Mouse (Mus musculus) B cell, adult (primary cell): ENCODE results near the gene Gm11037. TPM values are rescaled to one million over a fixed set of nuclear protein-coding genes. Genes with fewer than 3 reads are reported as not detected.

Experiments
- total RNA-seq: library from RNA; stranded (reverse); gene quantifications from 4 replicates; pipeline ENCODE4 v1.2.4, GENCODE M21; 2023; ENCODE audit not compliant: inconsistent age

Gm11037 gene
- not detected in 4 replicates for total RNA-seq

DNA sequence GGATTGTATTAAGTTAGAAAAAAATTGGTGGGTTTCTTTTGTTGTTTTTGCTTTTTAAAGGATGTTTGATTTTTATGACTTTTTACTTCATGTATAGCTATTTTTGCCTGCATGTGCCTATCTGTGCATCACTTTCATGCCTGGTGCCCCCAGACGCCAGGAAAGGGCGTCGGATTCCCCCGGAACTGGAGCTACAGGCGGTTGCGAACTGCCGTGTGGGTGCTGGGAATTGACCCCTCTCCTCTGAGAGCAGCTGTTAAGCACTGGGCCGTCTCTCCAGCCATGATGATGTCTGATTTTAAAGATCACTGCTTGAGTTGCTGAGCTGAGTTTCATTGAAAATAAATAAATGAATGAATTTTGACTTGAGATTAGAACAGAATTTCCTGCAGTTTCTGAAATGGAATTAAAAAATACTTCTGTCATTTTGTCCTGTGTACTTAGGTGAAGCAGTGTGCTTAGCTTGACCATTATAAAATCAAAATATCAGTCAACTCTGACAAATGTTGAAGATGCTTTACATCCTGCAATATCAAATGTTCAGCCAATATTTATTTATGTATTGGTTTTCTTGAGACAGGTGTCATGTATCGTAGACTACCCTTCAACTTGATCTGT is at the start of gene Gm11037:
TSS of gene Gm11037 (plus strand) at position 568 of the 618 bp plus-strand sequence.

GRCm38 (mm10) chr2:131086667-131087390 is 46.5 kb upstream of the Gm11037 start, which contains the start of gene Siglec1:
TSS of gene Siglec1 (minus strand) at chr2:131086765.

DNA sequence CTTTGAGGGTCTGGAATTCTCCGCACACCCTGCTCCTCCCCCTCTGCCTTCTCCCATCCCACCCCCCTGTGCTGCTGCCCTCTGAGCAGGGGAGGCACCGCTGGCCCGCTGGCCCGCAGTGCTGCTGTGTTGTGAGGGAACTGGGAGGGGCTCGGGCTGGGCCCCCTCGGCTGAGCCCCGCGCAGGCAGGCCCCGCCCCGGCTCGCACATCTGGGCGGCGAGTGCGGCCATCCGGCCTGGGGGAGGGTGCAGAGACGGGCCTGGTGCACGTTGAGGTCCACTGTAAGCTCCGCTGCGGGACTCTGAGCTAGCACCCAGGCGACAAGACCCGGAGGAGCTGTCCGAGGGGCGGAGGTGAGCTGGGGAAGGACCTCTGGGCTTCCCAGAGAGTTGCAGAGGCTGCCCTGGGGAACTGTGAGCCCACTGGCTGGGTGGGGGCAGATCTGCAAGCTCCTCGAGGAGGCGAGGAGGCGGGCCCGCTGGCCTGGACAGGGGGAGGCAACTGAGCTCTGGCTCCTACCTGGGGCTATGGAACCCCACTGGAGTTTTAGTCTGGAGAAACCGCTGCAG is 6.1 kb upstream of the Gm11037 start, which contains the start of gene Hspa12b:
TSS of gene Hspa12b (plus strand) at position 120 of the 570 bp plus-strand sequence.

DNA sequence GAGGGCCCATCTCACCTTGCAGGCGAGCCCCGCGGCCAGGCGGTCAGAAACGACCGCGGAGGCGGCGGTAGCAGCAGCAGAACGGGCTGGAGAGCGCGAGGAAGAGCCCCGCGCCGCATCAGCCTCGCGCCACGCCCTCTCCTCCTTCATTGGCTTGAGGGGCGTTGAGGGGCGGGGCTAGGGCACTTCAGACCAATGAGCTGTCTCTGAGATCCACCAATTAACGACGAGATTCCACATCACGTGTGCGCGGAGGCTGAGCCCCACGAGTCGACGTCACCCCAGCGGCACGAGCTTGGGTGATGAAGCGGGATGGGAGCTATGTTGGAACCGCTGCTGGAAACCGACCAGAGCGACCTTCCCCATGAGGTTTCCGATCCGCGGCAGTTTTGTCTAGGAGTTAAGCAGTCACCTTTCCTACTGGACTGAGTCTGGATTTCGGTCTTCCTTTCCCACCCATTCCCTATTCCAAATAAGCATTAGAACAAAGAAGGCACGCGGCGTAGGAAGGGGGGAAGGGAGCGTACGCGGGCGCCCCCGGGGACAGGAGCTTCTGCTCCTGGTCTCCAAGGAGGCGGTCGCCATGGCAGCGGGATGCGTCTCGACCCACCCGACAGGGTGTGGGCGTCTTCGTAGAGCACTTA is 26.8 kb downstream of the Gm11037 start, which contains the start of gene 1700037H04Rik:
TSS of gene 1700037H04Rik (minus strand) at position 144 of the 644 bp plus-strand sequence.

GRCm38 (mm10) chr2:131179990-131180587 is 46.8 kb downstream of the Gm11037 start, which contains the start of gene Cenpb:
TSS of gene Cenpb (minus strand) at chr2:131180067.

Other genes starting within 250 kb of the Gm11037 start
- gene 4930402H24Rik, start 227.1 kb upstream of the Gm11037 start, total RNA-seq: 14.1 to 18.9 TPM (median 15.8 TPM) in 4 replicates
- gene Atrn, start 227.0 kb upstream of the Gm11037 start, total RNA-seq: 15.0 to 17.8 TPM (median 16.3 TPM) in 4 replicates
- gene Gfra4, start 90.4 kb upstream of the Gm11037 start, total RNA-seq: not detected in 4 replicates
- gene Adam33, start 69.7 kb upstream of the Gm11037 start, total RNA-seq: not detected in 4 replicates
- 0.15 to 0.36 TPM (median 0.16 TPM) in 3 of 4 replicates, not detected in the other for gene Siglec1, start 46.7 kb upstream of the Gm11037 start, total RNA-seq
- not detected in 4 replicates for gene Hspa12b, start 6.2 kb upstream of the Gm11037 start, total RNA-seq
- gene 1700037H04Rik, start 26.6 kb downstream of the Gm11037 start, total RNA-seq: 18.1 to 21.6 TPM (median 18.9 TPM) in 4 replicates
- gene Cenpb, start 46.6 kb downstream of the Gm11037 start, total RNA-seq: 24.0 to 27.5 TPM (median 24.7 TPM) in 4 replicates
- 66.8 to 78.1 TPM (median 71.4 TPM) in 4 replicates for gene Cdc25b, start 53.5 kb downstream of the Gm11037 start, total RNA-seq
- gene Spef1, start 53.8 kb downstream of the Gm11037 start, total RNA-seq: 1.1 to 2.5 TPM (median 1.9 TPM) in 4 replicates
- 7.9 to 13.7 TPM (median 12.6 TPM) in 4 replicates for gene Ap5s1, start 73.6 kb downstream of the Gm11037 start, total RNA-seq
- gene Mavs, start 100.6 kb downstream of the Gm11037 start, total RNA-seq: 21.1 to 30.6 TPM (median 27.0 TPM) in 4 replicates
- gene Pank2, start 129.0 kb downstream of the Gm11037 start, total RNA-seq: 53.0 to 61.6 TPM (median 55.0 TPM) in 4 replicates
- gene Rnf24, start 219.4 kb downstream of the Gm11037 start, total RNA-seq: 3.8 to 5.0 TPM (median 4.6 TPM) in 4 replicates